Mouse (Mus musculus) kidney, adult 9 months (tissue): ENCODE measurements around the gene Sh3gl2.

Experiments used
- DNase-seq: peaks from one replicate; pipeline ENCODE4 v3.0.0; 2022

Gene Sh3gl2

DNA sequence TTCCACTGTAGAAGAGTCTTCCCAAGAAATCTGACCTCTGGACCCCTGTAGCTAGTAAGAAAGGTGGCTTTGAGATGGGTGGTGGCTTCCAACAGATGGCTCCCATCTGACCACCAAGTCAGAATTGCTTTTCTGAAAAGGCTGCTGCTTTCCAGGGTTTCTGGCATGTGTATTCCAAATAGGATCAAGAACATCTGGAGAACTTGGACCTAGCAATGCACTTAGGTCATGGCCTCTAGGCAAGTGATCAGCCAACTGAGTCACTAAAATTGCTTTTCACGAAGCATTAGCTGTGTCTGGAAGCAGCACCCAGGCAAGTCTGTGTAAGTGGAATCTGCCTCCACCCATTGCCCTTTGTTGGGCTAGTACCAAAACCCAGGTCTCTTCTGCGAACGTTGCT lies 414.3 kb downstream of the Sh3gl2 start:
- DNase-seq = no peak

DNA sequence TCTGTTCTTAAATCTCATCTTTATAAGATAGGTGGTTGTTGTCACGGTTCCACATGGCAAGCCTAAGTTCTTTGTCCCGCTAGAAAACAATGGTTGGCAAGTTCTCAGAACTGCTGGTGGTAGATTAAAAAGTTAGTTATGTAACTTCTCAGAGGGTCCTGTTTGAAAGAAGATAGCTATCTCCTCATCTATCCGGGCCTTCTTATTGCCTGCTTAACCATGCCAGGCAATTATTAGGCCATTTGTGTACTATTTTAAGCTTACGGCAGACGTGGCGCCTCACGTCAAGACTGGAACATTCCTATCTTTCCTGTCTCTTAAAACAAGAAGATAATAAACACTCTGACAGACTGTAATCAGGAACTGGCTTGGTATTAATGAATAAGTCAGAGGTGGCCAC lies 424.5 kb downstream of the Sh3gl2 start:
- no peak for DNase-seq

DNA sequence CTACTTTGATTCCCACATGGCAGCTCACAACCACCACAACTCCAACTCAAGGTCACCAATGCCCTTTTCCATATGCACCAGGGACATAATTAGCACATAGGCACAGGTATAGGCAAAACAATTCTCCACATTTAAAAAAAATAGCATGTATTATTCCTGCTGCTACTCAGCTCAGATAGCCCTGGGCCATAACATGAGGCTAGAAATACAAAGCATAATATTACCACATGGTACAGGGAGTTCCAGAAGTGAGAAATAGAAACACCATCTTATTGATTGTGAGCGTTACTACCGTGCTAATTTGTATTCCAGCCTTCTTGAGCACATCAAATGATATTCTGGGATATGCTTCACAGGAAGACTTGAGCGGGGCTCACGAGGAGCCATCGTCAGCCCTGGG lies 464.3 kb downstream of the Sh3gl2 start:
- DNase-seq = no peak

DNA sequence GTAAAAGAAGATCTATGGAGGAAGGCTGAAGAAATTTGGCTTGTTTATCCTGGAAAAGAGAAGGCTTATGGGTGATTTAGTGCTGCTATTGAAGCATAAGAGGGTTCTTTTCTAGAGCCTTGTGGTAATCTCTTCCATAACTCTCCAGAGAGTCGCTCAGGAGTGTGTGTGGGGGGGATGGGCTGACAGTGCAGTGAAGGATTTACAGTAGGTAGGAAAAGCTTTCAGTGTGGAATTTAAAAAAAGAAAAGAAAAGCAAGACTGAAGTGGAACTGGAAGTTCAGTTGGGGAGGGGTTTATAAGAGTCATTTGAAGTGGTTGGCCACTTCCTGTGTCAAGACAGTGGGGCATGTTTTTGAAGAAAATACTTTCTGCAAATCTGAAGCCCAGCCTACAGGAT lies 464.8 kb downstream of the Sh3gl2 start:
- no peak for DNase-seq

DNA sequence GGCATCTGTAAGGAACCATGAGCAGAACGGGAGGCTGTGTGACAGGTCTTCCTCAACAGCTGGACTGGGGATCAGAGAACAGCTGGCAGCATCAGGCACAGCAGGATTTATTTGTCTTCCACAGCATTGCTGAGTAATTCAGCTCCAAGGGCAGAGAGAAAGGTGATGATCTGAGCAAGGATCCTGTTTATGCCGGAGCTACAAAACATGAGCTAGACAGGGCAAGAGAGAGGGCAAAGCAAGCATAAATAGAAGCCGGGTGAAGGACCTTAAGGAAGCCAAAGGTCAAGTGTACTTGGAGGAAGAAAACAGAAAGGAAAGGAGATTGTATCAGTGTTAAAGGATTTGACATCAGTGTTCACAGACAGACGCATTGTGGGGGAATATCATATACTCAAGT lies 467.4 kb downstream of the Sh3gl2 start:
- peak; percentile 26 for DNase-seq

DNA sequence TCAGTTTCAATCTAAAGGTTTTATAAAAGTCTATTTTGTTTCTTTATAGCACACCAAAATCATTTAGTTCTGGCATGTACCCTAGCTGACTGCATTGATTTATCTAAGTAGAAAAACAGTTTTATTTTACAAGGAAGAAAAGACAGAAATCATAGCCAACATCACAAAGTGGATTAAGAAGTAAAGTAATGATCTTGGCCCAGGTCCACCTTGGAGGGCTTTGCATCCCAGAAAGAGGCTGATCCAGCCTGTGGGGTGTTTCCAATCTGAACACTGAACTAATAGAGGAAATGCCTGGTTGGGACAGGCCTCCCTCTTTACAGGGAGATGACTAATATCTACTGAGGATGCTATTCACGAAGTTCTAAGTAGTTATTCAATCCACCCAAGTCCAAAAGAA lies 472.7 kb downstream of the Sh3gl2 start:
- DNase-seq = no peak

DNA sequence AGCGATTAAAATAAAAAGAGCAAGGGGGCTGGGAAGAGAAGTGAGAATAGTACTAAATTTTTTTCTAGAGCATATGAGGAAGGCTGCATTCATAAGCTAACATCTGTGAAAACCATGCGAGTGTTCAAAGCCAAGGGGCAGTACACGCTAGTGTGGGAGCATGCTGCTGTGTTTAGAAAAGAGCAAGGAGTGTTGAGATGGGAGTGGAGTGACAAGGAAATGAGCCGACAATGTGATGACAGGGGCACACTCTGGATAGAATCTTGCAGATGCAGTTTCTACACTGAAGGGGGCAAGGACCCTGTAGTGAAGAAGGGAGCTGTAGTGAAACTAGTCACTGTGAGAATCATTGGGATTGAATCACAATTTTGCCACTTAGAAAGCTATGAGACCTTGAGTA lies 481.2 kb downstream of the Sh3gl2 start:
- DNase-seq = no peak
